In the genomic region with DNA sequence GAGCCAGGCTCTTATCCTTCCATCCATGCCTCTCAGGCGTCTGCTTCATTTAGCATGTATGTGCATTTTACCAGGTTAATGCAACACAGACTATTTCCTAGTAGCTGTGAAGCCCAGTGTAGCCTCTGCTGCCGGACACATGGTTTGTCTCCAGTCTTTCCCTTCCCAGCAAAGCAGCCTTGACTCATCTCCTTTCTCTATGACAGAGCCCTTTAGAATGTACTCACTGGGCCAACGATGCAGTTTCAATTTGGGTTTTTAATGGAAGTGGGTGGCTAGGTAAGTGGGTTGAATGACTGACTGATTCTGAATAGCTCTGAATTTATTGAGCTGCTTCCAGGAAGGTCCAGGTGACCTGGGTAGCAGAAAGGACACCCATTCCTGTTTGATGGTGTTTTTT, we compare ENCODE assay signal across 26 mouse cellular contexts.
"Had no signal": no experiment of that assay in that cellular context is flagged by ENCODE, and none has a peak within 500 bp of the region (broad histone marks: within the 10 kb centered on the region; RNA-seq: fewer than 3 reads in every experiment).

No protein-coding gene starts in this region.

- H3K4me1 ChIP-seq: heart, embryonic 13.5 days; heart, embryonic 15.5 days; hindbrain, embryonic 13.5 days; hindbrain, embryonic 15.5 days; kidney, embryonic 15.5 days; limb, embryonic 10.5 days; limb, embryonic 12.5 days; liver, embryonic 13.5 days; liver, embryonic 15.5 days had no signal

- H3K4me3 ChIP-seq: gastrocnemius, adult 2 months; heart, adult 2 months; heart, embryonic 13.5 days; heart, embryonic 15.5 days; hindbrain, embryonic 13.5 days; hindbrain, embryonic 15.5 days; kidney, embryonic 15.5 days; limb, embryonic 10.5 days; limb, embryonic 12.5 days; liver, embryonic 13.5 days; liver, embryonic 15.5 days had no signal

- DNase-seq: gastrocnemius, adult 2 months; gastrocnemius, postnatal 10 days; gastrocnemius, postnatal 25 days; heart, adult 11 months; heart, adult 2 months; heart, postnatal 14 days; heart, postnatal 36 days; kidney, adult 11 months; kidney, adult 2 months; kidney, adult 9 months; kidney, postnatal 14 days; kidney, postnatal 36 days; layer of hippocampus, adult 9-11 months; layer of hippocampus, postnatal 36 days; liver; liver, embryonic 13.5 days had no signal

- H3K27ac ChIP-seq: gastrocnemius, adult 2 months; heart, adult 2 months; heart, embryonic 13.5 days; heart, embryonic 15.5 days; hindbrain, embryonic 13.5 days; hindbrain, embryonic 15.5 days; hindbrain, postnatal 0 days; kidney, embryonic 15.5 days; kidney, postnatal 0 days; limb, embryonic 10.5 days; limb, embryonic 12.5 days; liver, embryonic 13.5 days; liver, embryonic 15.5 days had no signal
